In the genomic region with DNA sequence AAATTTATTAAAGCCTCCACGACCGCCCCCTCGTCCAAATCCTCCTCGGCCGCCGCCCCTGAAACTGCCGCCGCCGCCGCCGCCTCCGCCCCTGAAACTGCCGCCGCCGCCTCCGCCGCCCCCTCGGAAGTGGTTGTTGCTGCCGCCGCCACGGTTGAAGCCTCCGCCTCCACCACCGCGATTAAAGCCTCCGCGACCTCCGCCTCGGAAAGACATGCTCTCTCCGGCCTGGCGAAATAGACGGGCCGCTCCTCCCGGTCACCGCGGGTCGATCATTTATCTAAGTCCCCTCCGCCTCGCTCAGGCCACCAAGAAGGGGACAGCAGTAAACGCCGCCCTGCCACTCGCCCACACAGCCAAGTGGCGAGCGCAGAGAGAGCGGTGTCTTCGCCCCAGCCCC, we compare ENCODE assay signal across 9 mouse cellular contexts. TPM values are rescaled to one million over a fixed set of nuclear protein-coding genes. Genes with fewer than 3 reads are reported as not detected.
A peak's percentile ranks its signal among the peaks of the same experiment; 100 is the strongest.
DNase-seq lines count a peak whose midpoint lies in the region; ATAC-seq and TF ChIP-seq lines count a peak whose summit lies in the region.
"Had no signal": no experiment of that assay in that cellular context is flagged by ENCODE, and none has a peak within 500 bp of the region (broad histone marks: within the 10 kb centered on the region; RNA-seq: fewer than 3 reads in every experiment).

No protein-coding gene starts in this region.

- H3K36me3 ChIP-seq in heart, embryonic 14.5 days (ENCODE audit: control insufficient read depth, insufficient read depth, low read length) = peaks cover 20% of the 10 kb centered on the region
- H3K36me3 ChIP-seq in ES-E14 (ENCODE audit: control insufficient read depth, insufficient read depth, low read length, poor library complexity, severe bottlenecking) = peaks cover 12% of the 10 kb centered on the region; the same call in 1 of the 2 replicates
- H3K36me3 ChIP-seq in forebrain, embryonic 12.5 days (replicated peaks) = peaks cover 20% of the 10 kb centered on the region

- under 1% methylated on average over 40 of the region's 45 CpGs for WGBS in heart, embryonic 14.5 days
- under 1% methylated on average over 43 of the region's 45 CpGs for WGBS in forebrain, embryonic 12.5 days

- ATAC-seq in heart, embryonic 14.5 days (ENCODE audit: insufficient number of reproducible peaks, insufficient read depth, low FRiP score, low read depth) = peak; percentile 36
- ATAC-seq in forebrain, embryonic 12.5 days (ENCODE audit: low FRiP score) = no peak
- ATAC-seq in megakaryocyte-erythroid progenitor cell, adult 5-6 weeks (replicated peaks; ENCODE audit: low FRiP score, low TSS enrichment, poor library complexity, severe bottlenecking) = peak; percentile 34; the same call in 1 of the 2 replicates

- peak overlapping the region; percentile 76 for H3K4me2 ChIP-seq in heart, embryonic 14.5 days (ENCODE audit: low read length)
- H3K4me2 ChIP-seq in forebrain, embryonic 12.5 days = peak overlapping the region; percentile 80

- peak overlapping the region; percentile 88 for H3K9ac ChIP-seq in heart, embryonic 14.5 days (ENCODE audit: low read length)
- H3K9ac ChIP-seq in ES-E14 (ENCODE audit: insufficient read depth, low read depth, low read length, poor library complexity, severe bottlenecking) = peak overlapping the region; percentile 97
- peak overlapping the region; percentile 72 for H3K9ac ChIP-seq in forebrain, embryonic 12.5 days

- peak overlapping the region; percentile 85 to 87 for H3K27ac ChIP-seq in heart, embryonic 14.5 days (replicated peaks in 1 of 2; ENCODE audit: control insufficient read depth in 1 of 2, insufficient read depth in 1 of 2, low read depth in 2 of 2, low read length in 2 of 2)
- H3K27ac ChIP-seq in ES-E14 (ENCODE audit: insufficient read depth, low read depth, low read length, poor library complexity, severe bottlenecking) = peak overlapping the region; percentile 72
- H3K27ac ChIP-seq in forebrain, embryonic 12.5 days = peak overlapping the region; percentile 89

- intact Hi-C loops in heart, postnatal 10 days (cut with DNase I) = loop anchor here (2.0 to 10.0 kb wide), 4 partner anchors 46 to 877 kb away; a partner anchor contains a TSS

- H3K9me3 ChIP-seq in heart, embryonic 14.5 days (ENCODE audit: control insufficient read depth, low read length) = no peaks in the 10 kb centered on the region
- H3K9me3 ChIP-seq in ES-E14 (ENCODE audit: control insufficient read depth, insufficient read depth, low read depth, low read length) = no peaks in the 10 kb centered on the region
- H3K9me3 ChIP-seq in forebrain, embryonic 12.5 days = no peaks in the 10 kb centered on the region

- peak overlapping the region; percentile 92 for H3K4me3 ChIP-seq in heart, embryonic 14.5 days (ENCODE audit: control insufficient read depth in 1 of 2, insufficient read depth in 1 of 2, low read depth in 1 of 2, low read length in 2 of 2)
- peak overlapping the region; percentile 78 to 95 for H3K4me3 ChIP-seq in ES-E14 (ENCODE audit: insufficient read depth in 1 of 2, low read depth in 1 of 2, low read length in 2 of 2, poor library complexity in 1 of 2, severe bottlenecking in 1 of 2)
- H3K4me3 ChIP-seq in forebrain, embryonic 12.5 days (replicated peaks) = peak overlapping the region; percentile 80

- no peaks in the 10 kb centered on the region for H3K27me3 ChIP-seq in heart, embryonic 14.5 days (ENCODE audit: control insufficient read depth, insufficient read depth, low read length)
- H3K27me3 ChIP-seq in forebrain, embryonic 12.5 days = 0 out of 2 replicates have a peak, but pooled peaks cover 2% of the 10 kb centered on the region

- peaks cover 8 to 13% of the 10 kb centered on the region in 2 experiments for H3K4me1 ChIP-seq in heart, embryonic 14.5 days (ENCODE audit: control insufficient read depth in 2 of 2, insufficient read depth in 2 of 2, low read length in 2 of 2)
- peaks cover 3 to 6% of the 10 kb centered on the region in 2 experiments; a peak in 2 of 4 replicates for H3K4me1 ChIP-seq in ES-E14 (ENCODE audit: control insufficient read depth in 2 of 2, insufficient read depth in 2 of 2, low read length in 2 of 2, poor library complexity in 1 of 2)
- peaks cover 17% of the 10 kb centered on the region for H3K4me1 ChIP-seq in forebrain, embryonic 12.5 days

- in situ Hi-C loops in ES-E14 (cut with MboI; ENCODE audit: low sequenced_read_pairs in 2 of 2, unreplicated experiment in 2 of 2) = no loop called here

- no peak for DNase-seq in heart, postnatal 10 days
- DNase-seq in ES-E14 (ENCODE audit: low read depth, low spot score) = no peak
- DNase-seq in kidney, postnatal 10 days = peak; percentile 67
- peak; percentile 74 for DNase-seq in thymus, postnatal 14 days
- DNase-seq in right cerebral cortex, adult 2 months (ENCODE audit: low spot score in 2 of 2) = no peak

TF ChIP-seq in ES-E14, 5 proteins besides CTCF, POLR2A, EP300 and RAD21:
- TF ChIP-seq HCFC1 (IDR thresholded peaks at IDR 0.05; ENCODE audit: borderline replicate concordance, insufficient read depth, low read length) = no peak
- TF ChIP-seq ZC3H11A (IDR thresholded peaks at IDR 0.05; ENCODE audit: borderline replicate concordance, low read depth, low read length) = no peak
- no peak for TF ChIP-seq CHD2 (IDR thresholded peaks at IDR 0.05; ENCODE audit: low read depth, low read length)
- no peak for TF ChIP-seq ZNF384 (IDR thresholded peaks at IDR 0.05; ENCODE audit: low read depth, low read length)
- TF ChIP-seq MAFK (IDR thresholded peaks at IDR 0.05; ENCODE audit: insufficient read depth, low read depth, low read length) = no peak

RNA-seq across cellular contexts. Expression of a gene that starts 0.6 kb away (rescaled TPM):
- 14.0 and 21.5 TPM in 2 replicates for polyA plus RNA-seq in heart, embryonic 14.5 days (2014; fragmentation: Nextera tagmentation; extraction: Ambion mirVana)
- total RNA-seq in heart, postnatal 10 days (2021) = 10 to 100 TPM; 25.5 to 29.4 TPM
- total RNA-seq in ES-E14 (2012; rRNA removed) = 62.7 and 79.1 TPM in 2 replicates
- polyA plus RNA-seq in forebrain, embryonic 12.5 days (2016; fragmentation: Nextera tagmentation; extraction: Ambion mirVana) = 98.7 and 102 TPM in 2 replicates
- 211 and 243 TPM in 2 replicates for total RNA-seq in megakaryocyte-erythroid progenitor cell, adult 5-6 weeks (2014; fragmentation: Nextera tagmentation)
- total RNA-seq in megakaryocyte-erythroid progenitor cell, adult 5-6 weeks (2017) = 51.3 and 56.8 TPM in 2 replicates

RNA-seq across cellular contexts. Expression of a gene that starts 5.1 kb away (rescaled TPM):
- 2.7 and 3.4 TPM in 2 replicates for polyA plus RNA-seq in heart, embryonic 14.5 days (2014; fragmentation: Nextera tagmentation; extraction: Ambion mirVana)
- total RNA-seq in heart, postnatal 10 days (2021) = 1 to 10 TPM; 1.2 to 1.3 TPM
- not detected in 2 replicates for total RNA-seq in ES-E14 (2012; rRNA removed)
- 0.09 and 0.18 TPM in 2 replicates for polyA plus RNA-seq in forebrain, embryonic 12.5 days (2016; fragmentation: Nextera tagmentation; extraction: Ambion mirVana)
- total RNA-seq in megakaryocyte-erythroid progenitor cell, adult 5-6 weeks (2014; fragmentation: Nextera tagmentation) = not detected in 2 replicates
- total RNA-seq in megakaryocyte-erythroid progenitor cell, adult 5-6 weeks (2017) = not detected in 2 replicates
- total RNA-seq: left cerebral cortex, postnatal 10 days had no signal

RNA-seq across cellular contexts. Expression of a gene that starts 8.2 kb away (rescaled TPM):
- not detected in 2 replicates for polyA plus RNA-seq in heart, embryonic 14.5 days (2014; fragmentation: Nextera tagmentation; extraction: Ambion mirVana)
- total RNA-seq in heart, postnatal 10 days (2021) = under 1 TPM; 0.12 to 0.14 TPM
- total RNA-seq in ES-E14 (2012; rRNA removed) = 0.94 and 2.6 TPM in 2 replicates
- 0.15 and 0.37 TPM in 2 replicates for polyA plus RNA-seq in forebrain, embryonic 12.5 days (2016; fragmentation: Nextera tagmentation; extraction: Ambion mirVana)
- 0.64 TPM in 1 of 2 replicates, not detected in the other for total RNA-seq in megakaryocyte-erythroid progenitor cell, adult 5-6 weeks (2014; fragmentation: Nextera tagmentation)
- 0.75 and 0.88 TPM in 2 replicates for total RNA-seq in megakaryocyte-erythroid progenitor cell, adult 5-6 weeks (2017)

RNA-seq across cellular contexts. Expression of a gene that starts 26.8 kb away (rescaled TPM):
- polyA plus RNA-seq in heart, embryonic 14.5 days (2014; fragmentation: Nextera tagmentation; extraction: Ambion mirVana) = not detected in 2 replicates
- not detected for total RNA-seq in heart, postnatal 10 days (2021)
- total RNA-seq in ES-E14 (2012; rRNA removed) = not detected in 2 replicates
- polyA plus RNA-seq in forebrain, embryonic 12.5 days (2016; fragmentation: Nextera tagmentation; extraction: Ambion mirVana) = not detected in 2 replicates
- not detected in 2 replicates for total RNA-seq in megakaryocyte-erythroid progenitor cell, adult 5-6 weeks (2014; fragmentation: Nextera tagmentation)
- not detected in 2 replicates for total RNA-seq in megakaryocyte-erythroid progenitor cell, adult 5-6 weeks (2017)

RNA-seq across cellular contexts. Expression of a gene that starts 47.8 kb away (rescaled TPM):
- 67.3 and 67.9 TPM in 2 replicates for polyA plus RNA-seq in heart, embryonic 14.5 days (2014; fragmentation: Nextera tagmentation; extraction: Ambion mirVana)
- 10 to 100 TPM; 21.3 to 29.8 TPM for total RNA-seq in heart, postnatal 10 days (2021)
- 37.3 and 55.3 TPM in 2 replicates for total RNA-seq in ES-E14 (2012; rRNA removed)
- polyA plus RNA-seq in forebrain, embryonic 12.5 days (2016; fragmentation: Nextera tagmentation; extraction: Ambion mirVana) = 31.8 and 33.0 TPM in 2 replicates
- 110 and 118 TPM in 2 replicates for total RNA-seq in megakaryocyte-erythroid progenitor cell, adult 5-6 weeks (2014; fragmentation: Nextera tagmentation)
- 109 and 147 TPM in 2 replicates for total RNA-seq in megakaryocyte-erythroid progenitor cell, adult 5-6 weeks (2017)

Comparison
In these comparisons a context has a peak if more than half of its experiments do, and no peak if none do; other contexts are left out.
1. DNase-seq: peak in kidney, postnatal 10 days (single experiment) and thymus, postnatal 14 days (single experiment); none in heart, postnatal 10 days (0 of 2), ES-E14 (single experiment) and right cerebral cortex, adult 2 months (0 of 2).
2. Peak in every context shown above with its lines, with median percentiles within 50 percentile points of each other: H3K27ac ChIP-seq, H3K4me3 ChIP-seq and H3K9ac ChIP-seq.